Comparison of ENCODE assay signal across 8 mouse cellular contexts in genomic region chr4:135873526-135874202, GRCm38 (mm10). TPM values are rescaled to one million over a fixed set of nuclear protein-coding genes. Genes with fewer than 3 reads are reported as not detected.
DNase-seq lines count a peak whose midpoint lies in the region; ATAC-seq and TF ChIP-seq lines count a peak whose summit lies in the region.

Gene Pnrc2, minus strand, starts transcription at chr4:135873850.

- DNase-seq in WW6 (ENCODE audit: low read depth, low spot score), result peak; percentile 72
- peak; percentile 88 to 90 for DNase-seq in cerebellum, postnatal 36 days
- peak; percentile 87 for DNase-seq in gastrocnemius, adult 18-20 months (ENCODE audit: low spot score)
- peak; percentile 88 to 90 for DNase-seq in left cerebral cortex, adult 2 months (ENCODE audit: extremely low spot score in 1 of 2, low spot score in 2 of 2)
- DNase-seq in right cerebral cortex, adult 2 months (ENCODE audit: low spot score in 2 of 2), result peak; percentile 89 to 91
- peak; percentile 86 to 89 for DNase-seq in urinary bladder, postnatal 36 days (ENCODE audit: low spot score in 2 of 2)

- peak; percentile 97 for ATAC-seq in hindbrain, embryonic 16.5 days
- ATAC-seq in megakaryocyte, adult 5-6 weeks (ENCODE audit: poor library complexity, severe bottlenecking), result peak; percentile 67

- H3K36me3 ChIP-seq in hindbrain, embryonic 16.5 days (ENCODE audit: control insufficient read depth, insufficient read depth, low read length), result peaks cover 3% of the 10 kb centered on the region

- intact Hi-C loops in left cerebral cortex, adult 2 months (cut with DNase I), result loop anchor here (1.0 kb wide), 1 partner anchor 17 kb away; no protein-coding TSS in a partner anchor

- H3K9me3 ChIP-seq in hindbrain, embryonic 16.5 days (ENCODE audit: control insufficient read depth, low read length), result no peaks in the 10 kb centered on the region

- H3K9ac ChIP-seq in hindbrain, embryonic 16.5 days (ENCODE audit: low read depth, low read length), result peak within 1 kb of the TSS; percentile 86

- under 1% methylated on average over 54 of the region's 60 CpGs for WGBS in hindbrain, embryonic 16.5 days

- peaks cover 41% of the 10 kb centered on the region for H3K4me1 ChIP-seq in hindbrain, embryonic 16.5 days (ENCODE audit: control insufficient read depth, insufficient read depth, low read depth, low read length)

- peak within 1 kb of the TSS; percentile 87 for H3K4me2 ChIP-seq in hindbrain, embryonic 16.5 days (ENCODE audit: low read length)

- peak within 1 kb of the TSS; percentile 79 for H3K4me3 ChIP-seq in hindbrain, embryonic 16.5 days (ENCODE audit: low read length)
- H3K4me3 ChIP-seq in left cerebral cortex, adult 2 months, result peak within 1 kb of the TSS; percentile 78

- H3K27me3 ChIP-seq in hindbrain, embryonic 16.5 days (replicated peaks; ENCODE audit: control insufficient read depth, insufficient read depth, low read length), result no peaks in the 10 kb centered on the region

- TF ChIP-seq CTCF in left cerebral cortex, adult 2 months (IDR thresholded peaks at IDR 0.05), result no peak

- peak within 1 kb of the TSS; percentile 99 for H3K27ac ChIP-seq in hindbrain, embryonic 16.5 days (ENCODE audit: low read depth, low read length)
- peak within 1 kb of the TSS; percentile 98 for H3K27ac ChIP-seq in left cerebral cortex, adult 2 months

RNA-seq across cellular contexts. Expression of gene Pnrc2, which starts in this region (rescaled TPM):
- total RNA-seq in gastrocnemius, adult 18-20 months (2021), result 10 to 100 TPM; 39.8 to 42.2 TPM
- 98.2 and 103 TPM in 2 replicates for polyA plus RNA-seq in hindbrain, embryonic 16.5 days (2015; fragmentation: Nextera tagmentation; extraction: Ambion mirVana)
- total RNA-seq in left cerebral cortex, adult 2 months (2021), result 10 to 100 TPM; 41.1 to 41.7 TPM
- 248 and 273 TPM in 2 replicates for total RNA-seq in megakaryocyte, adult 5-6 weeks (2015)
- total RNA-seq in megakaryocyte, adult 5-6 weeks (2017), result 249 and 251 TPM in 2 replicates

Comparison
In these comparisons a context has a peak if more than half of its experiments do, and no peak if none do; other contexts are left out.
1. Peak in every context shown above with its lines: DNase-seq, ATAC-seq, H3K4me3 ChIP-seq and H3K27ac ChIP-seq.
2. RNA of gene Pnrc2 (total RNA-seq): 248 to 273 TPM in megakaryocyte, adult 5-6 weeks; 39.8 to 42.2 TPM in gastrocnemius, adult 18-20 months and 41.1 to 41.7 TPM in left cerebral cortex, adult 2 months; every median in the first group is over 4 times any median in the second.